Mouse (Mus musculus) right cerebral cortex, postnatal 36 days (tissue): ENCODE measurements around the gene Gm28042.

Source experiments
- DNase-seq, 2 experiments: peaks; one replicate each; pipeline ENCODE4 v3.0.0; 2022; ENCODE audit warnings: low spot score in 2 of 2, mixed read lengths in 1 of 2

Gm28042 gene

GRCm38 (mm10) chr2:120011462-120012200, 15.7 kb upstream of the Gm28042 start:
- no peak for DNase-seq

GRCm38 (mm10) chr2:120012924-120013323, 14.4 kb upstream of the Gm28042 start:
- no peak for DNase-seq

GRCm38 (mm10) chr2:120013831-120014486, 13.3 kb upstream of the Gm28042 start:
- no peak for DNase-seq

GRCm38 (mm10) chr2:120015882-120016281, 11.4 kb upstream of the Gm28042 start:
- no peak for DNase-seq

- DNase-seq = no peak
These were observed 9.7 kb upstream of the Gm28042 start for GRCm38 (mm10) chr2:120017599-120017998.

GRCm38 (mm10) chr2:120024337-120024736, 3.0 kb upstream of the Gm28042 start:
- DNase-seq = no peak

GRCm38 (mm10) chr2:120027950-120028331, 648 bp downstream of the Gm28042 start:
- no peak for DNase-seq

- no peak for DNase-seq
These were observed 3.1 kb downstream of the Gm28042 start for GRCm38 (mm10) chr2:120030380-120030779.

- DNase-seq = no peak
These were observed 5.6 kb downstream of the Gm28042 start, which contains the start of gene Pla2g4b for GRCm38 (mm10) chr2:120032726-120033467. Gene Pla2g4b (plus strand): TSS chr2:120033417.

- DNase-seq = no peak
These were observed 6.4 kb downstream of the Gm28042 start for GRCm38 (mm10) chr2:120033726-120034125.

- DNase-seq = no peak
These were observed 10.5 kb downstream of the Gm28042 start for GRCm38 (mm10) chr2:120037744-120038143.

- DNase-seq = no peak
These were observed 13.7 kb downstream of the Gm28042 start for GRCm38 (mm10) chr2:120040991-120041390.

- DNase-seq = peak; percentile 66 to 77
These were observed 16.9 kb downstream of the Gm28042 start for GRCm38 (mm10) chr2:120044101-120044603.

GRCm38 (mm10) chr2:120044676-120045075, 17.4 kb downstream of the Gm28042 start:
- DNase-seq = no peak

- DNase-seq = peak; percentile 49 to 74
These were observed 19.4 kb downstream of the Gm28042 start for GRCm38 (mm10) chr2:120046486-120047310.

GRCm38 (mm10) chr2:120048173-120048572, 20.9 kb downstream of the Gm28042 start:
- DNase-seq = no peak

- DNase-seq = peak in 1 of 2 experiments; percentile 30
These were observed 22.5 kb downstream of the Gm28042 start for GRCm38 (mm10) chr2:120049632-120050274.

GRCm38 (mm10) chr2:120051405-120051804, 24.1 kb downstream of the Gm28042 start:
- no peak for DNase-seq

- DNase-seq = no peak
These were observed 27.7 kb downstream of the Gm28042 start for GRCm38 (mm10) chr2:120054771-120055552.

- no peak for DNase-seq
These were observed 28.6 kb downstream of the Gm28042 start for GRCm38 (mm10) chr2:120055923-120056322.
